Mouse (Mus musculus) embryonic facial prominence, embryonic 15.5 days (tissue): ENCODE results near the gene Nlgn2. TPM values are rescaled to one million over a fixed set of nuclear protein-coding genes. Genes with fewer than 3 reads are reported as not detected.

Source experiments
- ATAC-seq: fragments of 200-750 bp; cut with Nextera tagmentation; 2 replicates; pipeline ENCODE4 v1.8.0; 2017; ENCODE audit warnings: low read depth, moderate TSS enrichment; ENCODE audit not compliant: insufficient number of reproducible peaks, low FRiP score, low TSS enrichment
- H3K27ac ChIP-seq: fragments of 300-500 bp; sonication (generic); replicated peaks from 2 replicates; pipeline ENCODE4 v1.5.1; 2015; ENCODE audit warnings: mild to moderate bottlenecking, inconsistent platforms
- H3K27me3 ChIP-seq: fragments of 300-500 bp; sonication (generic); 2 replicates; pipeline ENCODE4 v1.6.1; 2015; ENCODE audit warnings: inconsistent platforms
- H3K36me3 ChIP-seq: fragments of 300-500 bp; sonication (generic); 2 replicates; pipeline ENCODE4 v1.6.1; 2015; ENCODE audit warnings: mild to moderate bottlenecking, inconsistent platforms
- H3K4me1 ChIP-seq: fragments of 300-500 bp; sonication (generic); 2 replicates; pipeline ENCODE4 v1.6.1; 2015; ENCODE audit warnings: inconsistent platforms
- H3K4me2 ChIP-seq: fragments of 300-500 bp; sonication (generic); replicated peaks from 2 replicates; pipeline ENCODE4 v1.6.1; 2015; ENCODE audit warnings: mild to moderate bottlenecking, inconsistent platforms
- H3K4me3 ChIP-seq: fragments of 300-500 bp; sonication (generic); replicated peaks from 2 replicates; pipeline ENCODE4 v1.5.1; 2015; ENCODE audit warnings: mild to moderate bottlenecking, inconsistent platforms
- H3K9ac ChIP-seq: fragments of 300-500 bp; sonication (generic); 2 replicates; pipeline ENCODE4 v1.6.1; 2015; ENCODE audit warnings: inconsistent platforms
- H3K9me3 ChIP-seq: fragments of 300-500 bp; sonication (generic); replicated peaks from 2 replicates; pipeline ENCODE4 v1.6.1; 2016; ENCODE audit warnings: inconsistent platforms
- WGBS: fragments of 180-500 bp; shearing (Covaris S2); methylation state at CpG from one replicate; pipeline ENCODE4 v1.1.7; 2015; 5-methylcytosine and 5-hydroxymethylcytosine counted together
- polyA plus RNA-seq: library from polyadenylated mRNA; unstranded; fragments of >200 nt; fragmentation: Nextera tagmentation; extraction: Ambion mirVana; gene quantifications from 2 replicates; pipeline ENCODE4 v1.2.1, GENCODE M21; 2015

Nlgn2 gene
- polyA plus RNA-seq, 1 experiment from 2014 or later: 10.6 TPM

GRCm38 (mm10) chr11:69838714-69839104, 1.1 kb upstream of the Nlgn2 start:
- H3K27me3 ChIP-seq: no peaks in the 10 kb centered on the region
- WGBS: 0% methylated on average over 7 of the region's 7 CpGs
- H3K9ac ChIP-seq: peak overlapping the region; percentile 37
- peak overlapping the region; percentile 72 for H3K4me3 ChIP-seq
- no peak for ATAC-seq
- peak overlapping the region; percentile 90 for H3K27ac ChIP-seq
- H3K4me2 ChIP-seq: peak overlapping the region; percentile 84
- H3K4me1 ChIP-seq: peaks cover 44% of the 10 kb centered on the region
- H3K36me3 ChIP-seq: no peaks in the 10 kb centered on the region
- H3K9me3 ChIP-seq: no peaks in the 10 kb centered on the region

GRCm38 (mm10) chr11:69837952-69838713, 549 bp upstream of the Nlgn2 start, which contains the start of gene Tmem256:
TSS of gene Tmem256 (plus strand) at chr11:69838514.
- H3K9me3 ChIP-seq: no peaks in the 10 kb centered on the region
- H3K4me2 ChIP-seq: peak within 1 kb of the TSS; percentile 84
- 0% methylated on average over 34 of the region's 34 CpGs for WGBS
- H3K9ac ChIP-seq: peak within 1 kb of the TSS; percentile 78
- H3K4me3 ChIP-seq: peak within 1 kb of the TSS; percentile 72
- H3K4me1 ChIP-seq: peaks cover 49% of the 10 kb centered on the region
- H3K27me3 ChIP-seq: no peaks in the 10 kb centered on the region
- ATAC-seq: peak; percentile 93
- peak within 1 kb of the TSS; percentile 90 for H3K27ac ChIP-seq
- H3K36me3 ChIP-seq: peaks cover 5% of the 10 kb centered on the region

GRCm38 (mm10) chr11:69836703-69837576, 644 bp downstream of the Nlgn2 start:
- Histone ChIP-seq H3K27me3 (no peaks in the 10 kb centered on the region), H3K4me3 (peak overlapping the region; percentile 72), H3K36me3 (peaks cover 16% of the 10 kb centered on the region), H3K9me3 (no peaks in the 10 kb centered on the region), H3K9ac (peak overlapping the region; percentile 78), H3K4me2 (peak overlapping the region; percentile 84), H3K27ac (peak overlapping the region; percentile 90), H3K4me1 (peaks cover 49% of the 10 kb centered on the region)
- ATAC-seq: 0 out of 2 replicates have a peak, but pooled peaks have one; percentile 0
- WGBS: 1% methylated on average over 47 of the region's 52 CpGs

GRCm38 (mm10) chr11:69835966-69836335, 1.6 kb downstream of the Nlgn2 start:
- H3K4me1 ChIP-seq: peaks cover 49% of the 10 kb centered on the region
- peak overlapping the region; percentile 78; the same call in 1 of the 2 replicates for H3K9ac ChIP-seq
- H3K4me2 ChIP-seq: peak overlapping the region; percentile 84
- peaks cover 16% of the 10 kb centered on the region for H3K36me3 ChIP-seq
- no peaks in the 10 kb centered on the region for H3K9me3 ChIP-seq
- WGBS: 19% methylated on average over 4 of the region's 4 CpGs
- no peak for ATAC-seq
- peak overlapping the region; percentile 90; the same call in 1 of the 2 replicates for H3K27ac ChIP-seq
- no peaks in the 10 kb centered on the region for H3K27me3 ChIP-seq
- H3K4me3 ChIP-seq: peak overlapping the region; percentile 72

- Histone ChIP-seq H3K4me3 (peak overlapping the region; percentile 72), H3K36me3 (peaks cover 16% of the 10 kb centered on the region), H3K9me3 (no peaks in the 10 kb centered on the region), H3K4me1 (peaks cover 49% of the 10 kb centered on the region), H3K27ac (no peak overlapping the region), H3K9ac (0 out of 2 replicates have a peak overlapping the region, but pooled peaks have one; percentile 78), H3K4me2 (peak overlapping the region; percentile 84), H3K27me3 (no peaks in the 10 kb centered on the region)
- WGBS: 17% methylated on average over 9 of the region's 9 CpGs
- no peak for ATAC-seq
Observed at GRCm38 (mm10) chr11:69835326-69835965, 2.1 kb downstream of the Nlgn2 start.

GRCm38 (mm10) chr11:69834001-69834549, 3.5 kb downstream of the Nlgn2 start:
- Histone ChIP-seq H3K4me1 (peaks cover 43% of the 10 kb centered on the region), H3K9ac (peak overlapping the region; percentile 35), H3K36me3 (peaks cover 16% of the 10 kb centered on the region), H3K4me2 (peak overlapping the region; percentile 84), H3K27me3 (no peaks in the 10 kb centered on the region), H3K4me3 (peak overlapping the region; percentile 72), H3K27ac (0 out of 2 replicates have a peak overlapping the region, but pooled peaks have one; percentile 36), H3K9me3 (no peaks in the 10 kb centered on the region)
- no peak for ATAC-seq
- 7% methylated on average over 43 of the region's 48 CpGs for WGBS

- H3K4me1 ChIP-seq: peaks cover 39% of the 10 kb centered on the region
- H3K36me3 ChIP-seq: peaks cover 16% of the 10 kb centered on the region
- H3K4me3 ChIP-seq: peak overlapping the region; percentile 72
- no peaks in the 10 kb centered on the region for H3K9me3 ChIP-seq
- no peaks in the 10 kb centered on the region for H3K27me3 ChIP-seq
- ATAC-seq: no peak
- H3K9ac ChIP-seq: peak overlapping the region; percentile 35
- 58% methylated on average over 8 of the region's 8 CpGs for WGBS
- peak overlapping the region; percentile 84 for H3K4me2 ChIP-seq
- 0 out of 2 replicates have a peak overlapping the region, but pooled peaks have one; percentile 34 for H3K27ac ChIP-seq
Observed at GRCm38 (mm10) chr11:69833554-69833953, 4.0 kb downstream of the Nlgn2 start.

GRCm38 (mm10) chr11:69828832-69829231, 8.8 kb downstream of the Nlgn2 start:
- WGBS: 73% methylated on average over 5 of the region's 5 CpGs
- no peak overlapping the region for H3K27ac ChIP-seq
- H3K36me3 ChIP-seq: peaks cover 58% of the 10 kb centered on the region

GRCm38 (mm10) chr11:69823456-69823855, 14.1 kb downstream of the Nlgn2 start:
- Histone ChIP-seq H3K27ac (no peak overlapping the region), H3K4me3 (no peak overlapping the region), H3K4me1 (no peaks in the 10 kb centered on the region), H3K4me2 (no peak overlapping the region), H3K27me3 (no peaks in the 10 kb centered on the region), H3K9me3 (no peaks in the 10 kb centered on the region), H3K36me3 (peaks cover 42% of the 10 kb centered on the region), H3K9ac (no peak overlapping the region)
- ATAC-seq: no peak
- WGBS: 80% methylated on average over 2 of the region's 2 CpGs

More at GRCm38 (mm10) chr11:69828832-69829231, 8.8 kb downstream of the Nlgn2 start:
- ATAC-seq: no peak
- Histone ChIP-seq H3K4me2 (no peak overlapping the region), H3K4me1 (peaks cover 6% of the 10 kb centered on the region), H3K9ac (no peak overlapping the region), H3K9me3 (no peaks in the 10 kb centered on the region), H3K4me3 (no peak overlapping the region), H3K27me3 (no peaks in the 10 kb centered on the region)

GRCm38 (mm10) chr11:69822080-69822479, 15.5 kb downstream of the Nlgn2 start, which contains the start of gene Spem1:
TSS of gene Spem1 (minus strand) at chr11:69822180.
- ATAC-seq: no peak
- no peak within 1 kb of the TSS for H3K27ac ChIP-seq
- H3K4me3 ChIP-seq: no peak within 1 kb of the TSS
- H3K4me1 ChIP-seq: no peaks in the 10 kb centered on the region
- H3K9me3 ChIP-seq: no peaks in the 10 kb centered on the region
- H3K36me3 ChIP-seq: peaks cover 29% of the 10 kb centered on the region
- no peaks in the 10 kb centered on the region for H3K27me3 ChIP-seq
- no peak within 1 kb of the TSS for H3K4me2 ChIP-seq
- WGBS: 83% methylated on average over 3 of the region's 3 CpGs
- no peak within 1 kb of the TSS for H3K9ac ChIP-seq
